ENCODE assay signal across 12 mouse cellular contexts in genomic region chr1:160053510-160054305, GRCm38 (mm10). TPM values are rescaled to one million over a fixed set of nuclear protein-coding genes. Genes with fewer than 3 reads are reported as not detected.
DNase-seq lines count a peak whose midpoint lies in the region; ATAC-seq lines count a peak whose summit lies in the region.
"Had no signal": no experiment of that assay in that cellular context is flagged by ENCODE, and none has a peak within 500 bp of the region (broad histone marks: within the 10 kb centered on the region; RNA-seq: fewer than 3 reads in every experiment).

No protein-coding gene starts in this region.

- no peaks in the 10 kb centered on the region for H3K27me3 ChIP-seq in embryonic facial prominence, embryonic 13.5 days
- no peaks in the 10 kb centered on the region for H3K27me3 ChIP-seq in embryonic facial prominence, embryonic 10.5 days (replicated peaks; ENCODE audit: low read depth, poor library complexity, severe bottlenecking)
- H3K27me3 ChIP-seq in lung, embryonic 16.5 days (ENCODE audit: control insufficient read depth, insufficient read depth, low read depth, low read length), result no peaks in the 10 kb centered on the region
- H3K27me3 ChIP-seq: heart, embryonic 15.5 days; limb, embryonic 13.5 days had no signal

- 56% methylated on average over 5 of the region's 5 CpGs for whole genome bisulfite sequencing in embryonic facial prominence, embryonic 13.5 days
- WGBS in embryonic facial prominence, embryonic 10.5 days, result 83% methylated on average over 5 of the region's 5 CpGs
- 45% methylated on average over 5 of the region's 5 CpGs for WGBS in lung, embryonic 16.5 days

- DNase-seq in embryonic facial prominence, embryonic 10.5 days (ENCODE audit: low spot score), result no peak
- peak; percentile 42 for DNase-seq in thymus, postnatal 14 days
- DNase-seq in thymus, adult 18-20 months, result no peak
- no peak for DNase-seq in right cerebral cortex, postnatal 4 days
- DNase-seq in left cerebral cortex, adult 18-20 months (ENCODE audit: low spot score in 2 of 2), result no peak
- DNase-seq: embryo, embryonic 11 days had no signal

- no peak overlapping the region for H3K27ac ChIP-seq in embryonic facial prominence, embryonic 13.5 days
- no peak overlapping the region for H3K27ac ChIP-seq in embryonic facial prominence, embryonic 10.5 days (replicated peaks)
- H3K27ac ChIP-seq in lung, embryonic 16.5 days (ENCODE audit: low read length), result peak overlapping the region; percentile 21; the same call in 1 of the 2 replicates
- H3K27ac ChIP-seq: heart, embryonic 15.5 days; limb, embryonic 13.5 days had no signal

- H3K4me3 ChIP-seq in embryonic facial prominence, embryonic 13.5 days, result no peak overlapping the region
- H3K4me3 ChIP-seq in embryonic facial prominence, embryonic 10.5 days, result no peak overlapping the region
- no peak overlapping the region for H3K4me3 ChIP-seq in lung, embryonic 16.5 days (ENCODE audit: low read length)
- H3K4me3 ChIP-seq: heart, embryonic 15.5 days; limb, embryonic 13.5 days had no signal

- no peak overlapping the region for H3K4me2 ChIP-seq in embryonic facial prominence, embryonic 13.5 days
- no peak overlapping the region for H3K4me2 ChIP-seq in lung, embryonic 16.5 days (ENCODE audit: low read depth, low read length)
- H3K4me2 ChIP-seq: heart, embryonic 15.5 days; limb, embryonic 13.5 days had no signal

- no peaks in the 10 kb centered on the region for H3K36me3 ChIP-seq in embryonic facial prominence, embryonic 13.5 days
- H3K36me3 ChIP-seq in embryonic facial prominence, embryonic 10.5 days (replicated peaks), result no peaks in the 10 kb centered on the region
- no peaks in the 10 kb centered on the region for H3K36me3 ChIP-seq in lung, embryonic 16.5 days (ENCODE audit: control insufficient read depth, insufficient read depth, low read length)
- H3K36me3 ChIP-seq: heart, embryonic 15.5 days; limb, embryonic 13.5 days had no signal

- 0 out of 2 replicates have a peak, but pooled peaks have one; percentile 43 for ATAC-seq in embryonic facial prominence, embryonic 13.5 days (ENCODE audit: insufficient number of reproducible peaks, insufficient read depth, low FRiP score, low TSS enrichment, low read depth)
- ATAC-seq in lung, embryonic 16.5 days (ENCODE audit: low read depth), result peak; percentile 34
- no peak for ATAC-seq in monocyte, adult 5-6 weeks (replicated peaks; ENCODE audit: insufficient number of reproducible peaks, low FRiP score, low TSS enrichment, poor library complexity, severe bottlenecking)
- ATAC-seq: forebrain, embryonic 14.5 days had no signal

- no peaks in the 10 kb centered on the region for H3K4me1 ChIP-seq in embryonic facial prominence, embryonic 13.5 days
- no peaks in the 10 kb centered on the region for H3K4me1 ChIP-seq in embryonic facial prominence, embryonic 10.5 days
- H3K4me1 ChIP-seq in lung, embryonic 16.5 days (replicated peaks; ENCODE audit: control insufficient read depth, insufficient read depth, low read length), result peaks cover 38% of the 10 kb centered on the region
- H3K4me1 ChIP-seq: limb, embryonic 13.5 days had no signal

- H3K9ac ChIP-seq in embryonic facial prominence, embryonic 13.5 days, result no peak overlapping the region
- H3K9ac ChIP-seq in lung, embryonic 16.5 days (ENCODE audit: low read length), result no peak overlapping the region
- H3K9ac ChIP-seq: heart, embryonic 15.5 days; limb, embryonic 13.5 days had no signal

- H3K9me3 ChIP-seq in embryonic facial prominence, embryonic 13.5 days, result no peaks in the 10 kb centered on the region
- H3K9me3 ChIP-seq in embryonic facial prominence, embryonic 10.5 days, result no peaks in the 10 kb centered on the region
- no peaks in the 10 kb centered on the region for H3K9me3 ChIP-seq in lung, embryonic 16.5 days (ENCODE audit: control insufficient read depth, low read length)
- H3K9me3 ChIP-seq: heart, embryonic 15.5 days; limb, embryonic 13.5 days had no signal

RNA-seq across cellular contexts. Expression of gene 4930523C07Rik, which starts 9.5 kb away (rescaled TPM):
- 8.5 and 11.5 TPM in 2 replicates for polyA plus RNA-seq in embryonic facial prominence, embryonic 13.5 days (2015; fragmentation: Nextera tagmentation; extraction: Ambion mirVana)
- 2.3 and 3.1 TPM in 2 replicates for polyA plus RNA-seq in embryonic facial prominence, embryonic 10.5 days (2016; fragmentation: Nextera tagmentation; extraction: Ambion mirVana)
- 43.0 and 48.1 TPM in 2 replicates for polyA plus RNA-seq in lung, embryonic 16.5 days (2015; fragmentation: Nextera tagmentation; extraction: Ambion mirVana)
- 80.4 to 126 TPM (median 107 TPM) in 3 replicates for total RNA-seq in monocyte, adult 5-6 weeks (2017)
- 1 to 10 TPM; 1.3 to 1.7 TPM for total RNA-seq in left cerebral cortex, adult 18-20 months (2021)
